Comparison of ENCODE assay signal across 19 mouse cellular contexts in genomic region chr14:105251038-105251437, GRCm38 (mm10).
"Had no signal": no experiment of that assay in that cellular context is flagged by ENCODE, and none has a peak within 500 bp of the region (broad histone marks: within the 10 kb centered on the region; RNA-seq: fewer than 3 reads in every experiment).

No protein-coding gene starts in this region.

- H3K9me3 ChIP-seq: liver, embryonic 13.5 days; midbrain, embryonic 10.5 days; midbrain, embryonic 13.5 days; neural tube, embryonic 13.5 days had no signal

- H3K9ac ChIP-seq: liver, embryonic 13.5 days; midbrain, embryonic 13.5 days; neural tube, embryonic 13.5 days had no signal

- H3K4me1 ChIP-seq: liver, embryonic 13.5 days; megakaryocyte, embryonic 14.5 days; neural tube, embryonic 13.5 days had no signal

- H3K27ac ChIP-seq: left cerebral cortex, adult 2 months; liver, embryonic 13.5 days; midbrain, embryonic 10.5 days; midbrain, embryonic 13.5 days; neural tube, embryonic 13.5 days had no signal

- H3K27me3 ChIP-seq: liver, embryonic 13.5 days; midbrain, embryonic 13.5 days; neural tube, embryonic 13.5 days had no signal

- DNase-seq: kidney, adult 2 months; kidney, postnatal 10 days; kidney, postnatal 36 days; layer of hippocampus, postnatal 36 days; liver, embryonic 13.5 days; lung, adult 2 months; lung, postnatal 14 days; lung, postnatal 4 days; right cerebral cortex, postnatal 14 days; spleen, adult 18-20 months; thymus, adult 18-20 months; thymus, postnatal 36 days had no signal

- ATAC-seq: midbrain, embryonic 13.5 days; midbrain, embryonic 16.5 days had no signal

- H3K4me3 ChIP-seq: left cerebral cortex, adult 2 months; liver, embryonic 13.5 days; megakaryocyte, embryonic 14.5 days; midbrain, embryonic 10.5 days; midbrain, embryonic 13.5 days; myocyte; neural tube, embryonic 13.5 days had no signal

- H3K36me3 ChIP-seq: liver, embryonic 13.5 days; midbrain, embryonic 10.5 days; midbrain, embryonic 13.5 days; neural tube, embryonic 13.5 days had no signal

- H3K4me2 ChIP-seq: liver, embryonic 13.5 days; midbrain, embryonic 13.5 days; neural tube, embryonic 13.5 days had no signal
